Mouse (Mus musculus): Measurements from ENCODE around the gene Rbm20. TPM values are rescaled to one million over a fixed set of nuclear protein-coding genes. Genes with fewer than 3 reads are reported as not detected.
"Not testable (repeated sequence)": the region's sequence is repeated elsewhere in the genome, so short reads cannot be mapped to it uniquely, and the experiment has no call there.

Gene Rbm20
- polyA plus RNA-seq, 1 experiment from 2014 or later: 0.33 TPM

DNA sequence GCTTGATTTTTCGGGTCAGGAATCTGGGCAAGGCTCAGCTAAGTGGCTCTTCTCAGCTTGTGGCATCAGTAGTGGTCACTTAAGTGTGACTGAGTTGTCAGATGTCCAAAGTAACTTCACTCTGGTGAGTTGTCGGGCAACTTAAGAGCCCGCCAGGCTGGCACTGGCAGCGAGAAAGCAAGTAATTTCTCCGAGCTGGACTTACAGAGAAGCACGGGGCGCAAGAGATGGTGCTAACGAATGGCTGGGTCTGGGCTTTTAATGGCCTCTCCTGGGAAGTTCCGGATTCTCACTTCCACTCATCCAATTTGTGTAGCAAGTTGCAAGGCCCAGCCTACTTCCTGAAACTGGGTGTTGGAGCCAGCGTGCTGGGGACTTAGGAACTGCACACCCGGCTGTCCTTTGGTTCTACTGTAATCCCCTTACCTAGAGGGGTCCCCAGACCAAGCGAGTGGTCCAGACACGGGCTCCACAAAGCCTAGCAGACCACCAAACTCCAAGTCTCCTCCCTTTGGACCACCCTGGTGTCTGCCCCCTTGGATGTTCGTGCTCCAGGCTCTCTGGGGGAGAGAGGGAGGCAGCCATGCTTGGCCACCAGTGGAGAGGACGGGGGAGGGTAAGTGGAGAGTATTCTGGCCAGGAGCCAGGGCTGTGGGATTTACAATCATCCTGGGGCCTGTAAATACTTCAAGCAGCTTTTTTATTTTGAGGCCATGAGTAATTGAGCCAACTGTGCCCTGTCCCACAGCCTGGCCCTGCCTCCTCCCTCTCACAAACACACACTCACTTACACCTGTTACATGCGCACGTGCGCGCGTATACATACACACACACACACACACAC, 23.3 kb upstream of the Rbm20 start:
- H3K4me3 ChIP-seq (replicated peaks): no peak overlapping the region
- H3K9ac ChIP-seq: no peak overlapping the region
- no peak overlapping the region for H3K4me2 ChIP-seq
- 63% methylated on average over 20 of the region's 20 CpGs for WGBS (ENCODE audit: insufficient replicate concordance)
- peaks cover 9% of the 10 kb centered on the region for H3K4me1 ChIP-seq (replicated peaks)
- H3K36me3 ChIP-seq: peaks cover 9% of the 10 kb centered on the region
- H3K27me3 ChIP-seq: 0 out of 2 replicates have a peak, but pooled peaks cover 6% of the 10 kb centered on the region
- H3K27ac ChIP-seq: no peak overlapping the region
- ATAC-seq (ENCODE audit: low read depth): no peak
- no peak for DNase-seq
- no peaks in the 10 kb centered on the region for H3K9me3 ChIP-seq (replicated peaks)

- not testable (repeated sequence) for H3K4me3 ChIP-seq (replicated peaks); H3K9ac ChIP-seq; DNase-seq; H3K4me2 ChIP-seq; H3K4me1 ChIP-seq (replicated peaks); H3K9me3 ChIP-seq (replicated peaks); H3K27ac ChIP-seq; H3K36me3 ChIP-seq; H3K27me3 ChIP-seq; ATAC-seq (ENCODE audit: low read depth)
- WGBS (ENCODE audit: insufficient replicate concordance): 61% methylated on average over 11 of the region's 11 CpGs
Observed at GRCm38 (mm10) chr19:53656443-53656842, 20.7 kb upstream of the Rbm20 start.

GRCm38 (mm10) chr19:53657437-53657836, 19.7 kb upstream of the Rbm20 start:
- H3K27me3 ChIP-seq: 0 out of 2 replicates have a peak, but pooled peaks cover 6% of the 10 kb centered on the region
- ATAC-seq (ENCODE audit: low read depth): no peak
- H3K4me1 ChIP-seq (replicated peaks): no peaks in the 10 kb centered on the region
- H3K4me3 ChIP-seq (replicated peaks): no peak overlapping the region
- H3K9ac ChIP-seq: no peak overlapping the region
- H3K27ac ChIP-seq: no peak overlapping the region
- H3K4me2 ChIP-seq: no peak overlapping the region
- H3K36me3 ChIP-seq: no peaks in the 10 kb centered on the region
- 28% methylated on average over 5 of the region's 5 CpGs for WGBS (ENCODE audit: insufficient replicate concordance)
- DNase-seq: no peak
- no peaks in the 10 kb centered on the region for H3K9me3 ChIP-seq (replicated peaks)

DNA sequence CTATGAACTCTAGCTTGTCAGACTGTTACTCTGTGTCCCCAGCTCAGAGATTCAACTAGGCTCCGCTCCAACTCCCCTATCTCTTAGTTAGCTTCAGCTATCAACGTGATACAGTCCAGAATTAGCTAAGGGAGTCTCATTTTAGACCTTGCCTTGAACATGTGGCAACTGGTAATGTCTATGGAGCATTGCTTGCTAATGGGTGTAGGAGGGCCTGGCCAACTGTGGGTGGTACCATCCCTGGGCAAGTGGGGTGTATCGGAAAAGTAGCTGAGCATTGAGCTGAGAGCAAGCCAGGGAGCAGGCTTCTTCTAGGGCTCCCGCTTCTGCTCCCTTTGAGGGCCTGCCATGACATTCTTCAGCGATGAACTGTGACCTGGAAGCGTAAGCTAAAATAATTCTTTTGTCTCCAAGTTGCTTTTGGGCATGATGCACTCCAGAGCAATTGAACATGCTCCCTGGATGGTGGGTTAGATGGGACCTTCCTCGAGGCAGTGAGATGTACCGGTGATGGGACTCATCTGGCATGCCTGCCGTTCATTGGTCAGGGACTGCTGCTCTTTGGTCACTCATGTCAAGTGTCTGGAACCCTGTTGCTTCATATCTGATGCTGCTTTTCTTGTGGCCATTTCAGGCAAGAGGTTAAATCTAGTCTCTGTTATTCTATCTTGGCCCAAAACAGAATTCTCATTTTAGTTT, 16.2 kb upstream of the Rbm20 start:
- DNase-seq (no peak), ATAC-seq (ENCODE audit: low read depth) (no peak)
- Histone ChIP-seq H3K36me3 (no peaks in the 10 kb centered on the region), H3K9me3 (replicated peaks) (no peaks in the 10 kb centered on the region), H3K4me1 (replicated peaks) (no peaks in the 10 kb centered on the region), H3K27me3 (0 out of 2 replicates have a peak, but pooled peaks cover 6% of the 10 kb centered on the region), H3K27ac (no peak overlapping the region), H3K9ac (no peak overlapping the region), H3K4me2 (no peak overlapping the region), H3K4me3 (replicated peaks) (no peak overlapping the region)
- WGBS (ENCODE audit: insufficient replicate concordance): 58% methylated on average over 9 of the region's 9 CpGs

DNA sequence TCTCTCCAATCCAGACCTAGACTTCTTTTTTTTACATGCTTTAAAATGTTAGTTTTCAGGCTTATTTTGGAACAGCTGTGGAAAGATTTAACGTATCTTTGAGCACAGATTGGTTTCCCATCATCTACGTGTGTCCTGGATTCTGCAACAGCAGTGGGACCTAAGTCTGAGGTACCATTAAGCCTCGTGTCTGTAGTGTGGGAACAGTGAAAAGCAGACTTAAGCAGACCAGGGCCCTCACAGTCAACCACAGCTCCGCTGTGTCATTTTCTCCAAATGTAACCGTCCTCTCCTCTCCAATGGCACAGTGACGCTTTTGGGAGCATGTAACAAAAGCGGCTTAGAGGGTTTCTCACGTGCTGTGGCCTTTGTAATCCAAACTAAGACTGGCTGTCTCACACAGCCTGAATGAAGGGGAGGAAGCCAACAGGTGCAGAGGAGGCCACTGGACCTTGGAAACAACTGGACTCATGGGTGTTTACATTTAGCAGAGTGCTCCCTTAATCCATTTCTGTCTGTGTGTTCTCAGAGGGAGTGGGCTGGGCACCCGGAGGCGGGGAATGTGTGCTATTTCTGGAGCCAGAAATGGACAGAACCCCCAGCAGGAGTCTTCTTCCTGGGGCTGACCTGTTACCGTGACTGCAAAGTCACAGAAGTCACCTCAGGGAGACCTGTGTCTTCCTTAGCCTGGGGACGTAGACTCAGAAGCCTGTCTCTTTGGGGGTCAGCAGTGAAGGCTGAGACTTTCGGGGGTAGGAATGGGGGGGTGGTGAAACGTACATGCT, 15.0 kb upstream of the Rbm20 start:
- Histone ChIP-seq H3K9ac (no peak overlapping the region), H3K9me3 (replicated peaks) (no peaks in the 10 kb centered on the region), H3K4me3 (replicated peaks) (no peak overlapping the region), H3K4me2 (no peak overlapping the region), H3K27me3 (0 out of 2 replicates have a peak, but pooled peaks cover 6% of the 10 kb centered on the region), H3K4me1 (replicated peaks) (no peaks in the 10 kb centered on the region), H3K27ac (no peak overlapping the region), H3K36me3 (no peaks in the 10 kb centered on the region)
- DNase-seq (no peak), ATAC-seq (ENCODE audit: low read depth) (no peak)
- 55% methylated on average over 14 of the region's 14 CpGs for WGBS (ENCODE audit: insufficient replicate concordance)

DNA sequence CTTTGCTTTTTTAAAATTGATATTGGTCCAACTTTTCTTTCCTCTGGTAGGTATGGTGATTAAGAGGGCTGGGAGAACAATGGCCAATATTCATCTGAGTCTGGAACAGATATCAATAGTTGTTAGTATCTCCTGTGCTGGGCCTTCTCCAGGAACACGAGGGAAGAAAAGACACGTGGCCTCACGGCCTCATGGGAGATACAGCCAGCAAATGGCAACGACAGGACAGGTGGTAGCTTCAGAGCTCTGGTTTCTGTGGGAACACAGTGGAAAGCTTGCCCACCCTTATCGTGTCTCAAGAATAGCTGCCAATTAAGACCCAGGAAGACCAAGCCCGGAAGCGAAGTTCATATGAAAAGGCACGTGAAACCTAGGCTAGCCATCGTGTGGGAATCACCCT, 12.3 kb upstream of the Rbm20 start:
- WGBS (ENCODE audit: insufficient replicate concordance): 82% methylated on average over 9 of the region's 9 CpGs

GRCm38 (mm10) chr19:53665391-53665790, 11.7 kb upstream of the Rbm20 start:
- H3K4me3 ChIP-seq (replicated peaks): no peak overlapping the region
- H3K9me3 ChIP-seq (replicated peaks): no peaks in the 10 kb centered on the region
- DNase-seq: no peak
- ATAC-seq (ENCODE audit: low read depth): no peak
- no peaks in the 10 kb centered on the region for H3K36me3 ChIP-seq
- no peaks in the 10 kb centered on the region for H3K4me1 ChIP-seq (replicated peaks)
- 63% methylated on average over 4 of the region's 4 CpGs for WGBS (ENCODE audit: insufficient replicate concordance)
- peaks cover 8% of the 10 kb centered on the region; the same call in 1 of the 2 replicates for H3K27me3 ChIP-seq
- no peak overlapping the region for H3K27ac ChIP-seq
- no peak overlapping the region for H3K4me2 ChIP-seq
- H3K9ac ChIP-seq: no peak overlapping the region

More for the DNA sequence above, 12.3 kb upstream of the Rbm20 start:
- Histone ChIP-seq H3K27ac (no peak overlapping the region), H3K9ac (no peak overlapping the region), H3K9me3 (replicated peaks) (no peaks in the 10 kb centered on the region), H3K36me3 (no peaks in the 10 kb centered on the region), H3K4me3 (replicated peaks) (no peak overlapping the region), H3K4me1 (replicated peaks) (no peaks in the 10 kb centered on the region), H3K4me2 (no peak overlapping the region), H3K27me3 (0 out of 2 replicates have a peak, but pooled peaks cover 4% of the 10 kb centered on the region)
- ATAC-seq (ENCODE audit: low read depth): no peak
- no peak for DNase-seq

DNA sequence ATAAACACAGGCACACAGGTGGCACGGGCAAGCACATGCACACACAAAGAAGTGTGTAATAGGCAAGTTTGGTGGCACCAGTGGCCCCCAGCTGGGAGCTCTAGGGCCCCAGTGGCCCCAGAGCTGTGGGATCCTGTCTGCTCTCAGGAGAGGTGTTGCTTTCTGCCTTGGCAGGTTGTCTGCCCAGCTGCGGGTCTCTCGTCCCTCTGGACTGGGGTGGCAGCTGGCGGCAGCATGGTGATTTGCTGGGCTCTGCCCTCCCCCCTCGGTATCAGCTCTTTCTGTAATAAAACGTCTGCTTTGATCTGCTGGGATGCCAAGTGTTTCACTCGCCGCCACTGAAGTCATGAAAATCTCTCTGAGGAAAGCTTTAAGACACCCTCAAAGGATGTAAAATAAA, 10.4 kb upstream of the Rbm20 start:
- H3K4me2 ChIP-seq: no peak overlapping the region
- 43% methylated on average over 8 of the region's 8 CpGs for WGBS (ENCODE audit: insufficient replicate concordance)
- no peak for ATAC-seq (ENCODE audit: low read depth)
- H3K4me1 ChIP-seq (replicated peaks): no peaks in the 10 kb centered on the region
- no peak overlapping the region for H3K4me3 ChIP-seq (replicated peaks)
- no peak for DNase-seq
- H3K27me3 ChIP-seq: peaks cover 21% of the 10 kb centered on the region
- no peaks in the 10 kb centered on the region for H3K36me3 ChIP-seq
- no peaks in the 10 kb centered on the region for H3K9me3 ChIP-seq (replicated peaks)
- H3K9ac ChIP-seq: no peak overlapping the region
- H3K27ac ChIP-seq: no peak overlapping the region

GRCm38 (mm10) chr19:53668821-53669220, 8.3 kb upstream of the Rbm20 start:
- ATAC-seq (ENCODE audit: low read depth) (no peak), DNase-seq (no peak)
- H3K27ac ChIP-seq: no peak overlapping the region
- H3K27me3 ChIP-seq: peaks cover 37% of the 10 kb centered on the region
- 64% methylated on average over 7 of the region's 7 CpGs for WGBS (ENCODE audit: insufficient replicate concordance)
- no peak overlapping the region for H3K9ac ChIP-seq
- no peaks in the 10 kb centered on the region for H3K9me3 ChIP-seq (replicated peaks)
- no peak overlapping the region for H3K4me3 ChIP-seq (replicated peaks)
- H3K4me1 ChIP-seq (replicated peaks): no peaks in the 10 kb centered on the region
- no peak overlapping the region for H3K4me2 ChIP-seq
- no peaks in the 10 kb centered on the region for H3K36me3 ChIP-seq

DNA sequence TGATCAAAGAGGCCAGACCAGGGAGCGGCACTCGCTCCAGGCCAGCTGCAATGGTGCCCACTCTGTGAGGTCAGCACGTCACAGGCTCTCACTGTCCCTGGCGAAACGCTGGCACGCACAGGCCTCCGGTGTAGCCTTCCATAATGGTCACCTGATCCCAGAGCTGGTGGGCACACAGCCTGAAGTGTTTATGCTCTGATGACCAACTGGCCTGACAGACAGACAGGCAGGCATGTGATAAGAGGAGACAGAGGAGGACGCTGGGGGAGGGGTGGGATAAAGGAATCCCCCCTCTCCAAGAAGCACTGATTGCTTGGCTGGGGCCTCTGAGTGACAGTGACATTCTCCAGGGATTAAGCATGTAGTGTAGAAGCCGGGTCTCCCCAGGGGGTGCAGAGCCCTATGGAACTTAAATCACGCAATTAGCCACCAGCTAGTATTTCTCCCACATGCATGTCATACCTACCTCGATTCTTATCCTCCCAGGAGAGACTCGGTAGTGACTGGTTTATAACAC, 6.4 kb upstream of the Rbm20 start:
- Histone ChIP-seq H3K27ac (no peak overlapping the region), H3K4me1 (replicated peaks) (no peaks in the 10 kb centered on the region), H3K9ac (no peak overlapping the region), H3K27me3 (peaks cover 56% of the 10 kb centered on the region), H3K4me3 (replicated peaks) (no peak overlapping the region), H3K9me3 (replicated peaks) (no peaks in the 10 kb centered on the region), H3K36me3 (no peaks in the 10 kb centered on the region), H3K4me2 (no peak overlapping the region)
- WGBS (ENCODE audit: insufficient replicate concordance): 51% methylated on average over 12 of the region's 12 CpGs
- DNase-seq (no peak), ATAC-seq (ENCODE audit: low read depth) (no peak)

DNA sequence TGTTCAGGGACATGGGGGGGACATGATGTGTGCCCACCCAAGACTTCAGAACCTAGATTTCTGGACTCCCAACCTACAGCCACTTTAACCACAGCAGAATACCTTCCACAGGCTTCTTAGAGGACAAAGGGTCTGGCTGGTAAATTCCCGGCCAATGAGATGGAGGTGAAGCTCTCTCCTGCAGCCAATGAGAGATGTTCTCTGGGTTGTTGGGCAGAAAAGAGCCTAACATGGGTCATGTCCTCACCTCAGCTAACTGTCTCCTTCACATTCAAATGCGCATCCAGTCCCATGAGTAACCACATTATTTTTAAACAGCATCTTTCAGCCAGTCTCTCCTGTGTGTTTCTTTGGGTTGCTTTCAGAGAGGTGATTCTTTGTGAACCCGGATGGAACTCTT, 5.7 kb upstream of the Rbm20 start:
- DNase-seq (no peak), ATAC-seq (ENCODE audit: low read depth) (no peak)
- H3K27me3 ChIP-seq: peaks cover 63% of the 10 kb centered on the region
- H3K9ac ChIP-seq: no peak overlapping the region
- H3K9me3 ChIP-seq (replicated peaks): no peaks in the 10 kb centered on the region
- H3K4me3 ChIP-seq (replicated peaks): no peak overlapping the region
- no peak overlapping the region for H3K4me2 ChIP-seq
- H3K4me1 ChIP-seq (replicated peaks): peaks cover 4% of the 10 kb centered on the region; the same call in 1 of the 2 replicates
- H3K36me3 ChIP-seq: no peaks in the 10 kb centered on the region
- H3K27ac ChIP-seq: no peak overlapping the region
- 50% methylated on average over 3 of the region's 3 CpGs for whole genome bisulfite sequencing (ENCODE audit: insufficient replicate concordance)
